Mouse (Mus musculus) testis, adult 2 months (tissue): ENCODE results near the gene D11Wsu47e.

Experiments used
- CTCF ChIP-seq: fragments of 200-500 bp; IDR thresholded peaks from 2 replicates; pipeline ENCODE4 v1.5.1; 2012; ENCODE audit warnings: low read depth, mild to moderate bottlenecking, inconsistent platforms, low read length, moderate library complexity; ENCODE audit not compliant: control insufficient read depth, insufficient read depth, insufficient replicate concordance
- POLR2A ChIP-seq: fragments of 200-500 bp; IDR thresholded peaks from 2 replicates; pipeline ENCODE4 v1.6.1; 2012; ENCODE audit warnings: low read depth, mild to moderate bottlenecking, inconsistent platforms, low read length, moderate library complexity; ENCODE audit not compliant: control insufficient read depth

GRCm38 (mm10) chr11:113661835-113662351 is 22.3 kb upstream of the D11Wsu47e start:
- TF ChIP-seq POLR2A (no peak), CTCF (no peak)
